Mouse (Mus musculus): Measurements from ENCODE around the gene Adcyap1r1. TPM values are rescaled to one million over a fixed set of nuclear protein-coding genes. Genes with fewer than 3 reads are reported as not detected.

Gene Adcyap1r1
- total and polyA plus RNA-seq, 3 experiments, result not detected

DNA sequence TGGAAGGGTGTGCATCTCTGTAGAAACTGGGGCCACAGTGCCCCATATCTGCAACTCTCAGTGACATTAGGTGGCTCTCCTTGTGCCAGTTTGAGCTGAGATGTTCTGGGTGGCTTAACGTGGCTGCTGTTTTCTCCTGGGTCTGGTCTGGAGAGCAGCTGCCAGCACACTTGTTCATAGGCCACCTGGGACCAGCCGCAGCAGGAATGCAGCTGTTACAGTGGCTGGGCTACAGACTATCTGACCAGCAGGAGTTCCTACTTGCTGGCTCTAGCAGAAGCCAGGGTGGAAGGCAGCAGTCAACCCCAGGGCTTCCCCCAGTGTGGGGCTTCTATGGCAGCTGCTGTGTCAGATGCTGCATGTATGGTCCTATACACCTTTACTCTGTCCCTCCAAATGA, 9.9 kb downstream of the Adcyap1r1 start:
- Histone ChIP-seq H3K4me3 (ENCODE audit: control insufficient read depth in 1 of 2, insufficient read depth in 1 of 2, low read depth in 2 of 2, low read length in 2 of 2) (no peak overlapping the region), H3K27ac (ENCODE audit: control insufficient read depth, low read depth, low read length) (no peak overlapping the region), H3K9ac (ENCODE audit: control insufficient read depth, low read depth, low read length, poor library complexity, severe bottlenecking) (no peak overlapping the region), H3K36me3 (ENCODE audit: control insufficient read depth in 1 of 2, insufficient read depth in 2 of 2, low read length in 2 of 2) (no peaks in the 10 kb centered on the region), H3K4me1 (ENCODE audit: control insufficient read depth in 1 of 2, insufficient read depth in 2 of 2, low read length in 2 of 2) (no peaks in the 10 kb centered on the region), H3K27me3 (ENCODE audit: control insufficient read depth in 1 of 2, insufficient read depth in 2 of 2, low read length in 2 of 2) (no peaks in the 10 kb centered on the region), H3K9me3 (replicated peaks; ENCODE audit: insufficient read depth, low read length) (no peaks in the 10 kb centered on the region), H3K79me2 (ENCODE audit: control insufficient read depth, insufficient read depth, low read length, poor library complexity) (no peaks in the 10 kb centered on the region)
- TF ChIP-seq CHD1 (IDR thresholded peaks at IDR 0.05; ENCODE audit: low read depth, low read length) (no peak), CTCF (IDR thresholded peaks at IDR 0.05 in 2 of 3, conservative IDR thresholded peaks at IDR 0.05 in 1 of 3; ENCODE audit: control insufficient read depth in 1 of 3, insufficient read depth in 1 of 3, low read depth in 2 of 3, low read length in 3 of 3, poor library complexity in 1 of 3, severe bottlenecking in 1 of 3) (no peak), POLR2AphosphoS2 (IDR thresholded peaks at IDR 0.05; ENCODE audit: low read length) (no peak)
- DNase-seq (ENCODE audit: low read depth, low spot score), result no peak

DNA sequence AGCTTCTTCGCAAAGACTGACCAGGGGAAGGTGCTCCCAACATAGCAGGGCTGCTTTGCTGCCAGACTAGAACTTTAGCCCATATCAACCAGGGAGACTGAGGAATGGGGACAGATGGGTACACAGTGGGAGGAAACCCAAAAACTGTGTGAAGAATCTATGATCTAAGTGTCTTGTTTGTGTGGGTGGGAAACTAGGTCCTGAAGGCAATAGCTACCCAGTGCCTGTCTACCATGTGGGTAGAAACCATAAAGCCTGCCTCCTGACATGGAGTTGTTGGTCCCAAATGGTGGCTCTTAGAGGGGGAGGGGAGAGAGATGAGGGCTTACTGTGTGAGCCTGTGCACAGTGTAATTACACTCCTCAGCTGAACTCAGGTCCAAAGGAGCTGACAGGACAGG, 10.6 kb downstream of the Adcyap1r1 start:
- H3K9me3 ChIP-seq (replicated peaks; ENCODE audit: insufficient read depth, low read length), result no peaks in the 10 kb centered on the region
- no peak for DNase-seq (ENCODE audit: low read depth, low spot score)
- no peaks in the 10 kb centered on the region for H3K27me3 ChIP-seq (ENCODE audit: control insufficient read depth in 1 of 2, insufficient read depth in 2 of 2, low read length in 2 of 2)
- no peak overlapping the region for H3K27ac ChIP-seq (ENCODE audit: control insufficient read depth, low read depth, low read length)
- no peak overlapping the region for H3K4me3 ChIP-seq (ENCODE audit: control insufficient read depth in 1 of 2, insufficient read depth in 1 of 2, low read depth in 2 of 2, low read length in 2 of 2)
- H3K4me1 ChIP-seq (ENCODE audit: control insufficient read depth in 1 of 2, insufficient read depth in 2 of 2, low read length in 2 of 2), result no peaks in the 10 kb centered on the region
- TF ChIP-seq MAZ (IDR thresholded peaks at IDR 0.05; ENCODE audit: low read depth, low read length) (no peak), MXI1 (IDR thresholded peaks at IDR 0.05; ENCODE audit: low read depth, low read length) (no peak), ELF1 (IDR thresholded peaks at IDR 0.05; ENCODE audit: low read depth, low read length) (no peak), UBTF (IDR thresholded peaks at IDR 0.05; ENCODE audit: borderline replicate concordance, insufficient read depth, low read depth, low read length) (no peak), POLR2AphosphoS2 (IDR thresholded peaks at IDR 0.05; ENCODE audit: low read length) (no peak), USF1 (IDR thresholded peaks at IDR 0.05; ENCODE audit: low read depth, low read length) (no peak), ZKSCAN1 (IDR thresholded peaks at IDR 0.05; ENCODE audit: low read depth, low read length) (no peak), CHD1 (IDR thresholded peaks at IDR 0.05; ENCODE audit: low read depth, low read length) (no peak), TBP (IDR thresholded peaks at IDR 0.05; ENCODE audit: low read depth, low read length) (no peak), KAT2A (conservative IDR thresholded peaks at IDR 0.05; ENCODE audit: low read depth, low read length) (no peak), NRF1 (IDR thresholded peaks at IDR 0.05; ENCODE audit: insufficient read depth, low read depth, low read length, poor library complexity, severe bottlenecking) (no peak), ZMIZ1 (IDR thresholded peaks at IDR 0.05; ENCODE audit: low read depth, low read length) (no peak), SIN3A (IDR thresholded peaks at IDR 0.05; ENCODE audit: low read length) (no peak)
- H3K9ac ChIP-seq (ENCODE audit: control insufficient read depth, low read depth, low read length, poor library complexity, severe bottlenecking), result no peak overlapping the region
- H3K36me3 ChIP-seq (ENCODE audit: control insufficient read depth in 1 of 2, insufficient read depth in 2 of 2, low read length in 2 of 2), result no peaks in the 10 kb centered on the region
- H3K79me2 ChIP-seq (ENCODE audit: control insufficient read depth, insufficient read depth, low read length, poor library complexity), result no peaks in the 10 kb centered on the region

DNA sequence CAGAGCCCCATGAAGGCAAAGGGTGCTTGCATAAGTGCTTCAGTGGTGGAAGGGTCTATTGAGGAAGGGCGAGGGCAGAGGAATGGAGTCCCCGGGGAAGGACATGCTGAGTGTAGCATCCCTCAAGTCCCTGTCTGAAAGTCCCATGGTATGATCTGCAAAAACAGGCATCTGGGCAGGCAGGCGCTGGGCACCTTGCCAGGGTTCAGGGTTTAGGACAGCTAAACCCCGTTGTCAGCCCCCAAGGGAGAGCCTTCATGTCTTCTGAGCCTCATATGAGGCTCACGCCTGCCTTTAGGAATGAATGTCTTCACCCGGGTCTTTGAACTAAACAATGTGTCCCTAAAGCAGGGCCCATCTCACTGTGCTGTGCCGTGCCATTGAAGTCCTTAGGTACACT, 12.2 kb downstream of the Adcyap1r1 start:
- DNase-seq (ENCODE audit: low read depth, low spot score), result no peak
- Histone ChIP-seq H3K9me3 (replicated peaks; ENCODE audit: insufficient read depth, low read length) (no peaks in the 10 kb centered on the region), H3K9ac (ENCODE audit: control insufficient read depth, low read depth, low read length, poor library complexity, severe bottlenecking) (no peak overlapping the region), H3K27ac (ENCODE audit: control insufficient read depth, low read depth, low read length) (no peak overlapping the region), H3K79me2 (ENCODE audit: control insufficient read depth, insufficient read depth, low read length, poor library complexity) (no peaks in the 10 kb centered on the region), H3K27me3 (ENCODE audit: control insufficient read depth in 1 of 2, insufficient read depth in 2 of 2, low read length in 2 of 2) (no peaks in the 10 kb centered on the region), H3K4me3 (ENCODE audit: control insufficient read depth in 1 of 2, insufficient read depth in 1 of 2, low read depth in 2 of 2, low read length in 2 of 2) (no peak overlapping the region), H3K4me1 (ENCODE audit: control insufficient read depth in 1 of 2, insufficient read depth in 2 of 2, low read length in 2 of 2) (no peaks in the 10 kb centered on the region), H3K36me3 (ENCODE audit: control insufficient read depth in 1 of 2, insufficient read depth in 2 of 2, low read length in 2 of 2) (no peaks in the 10 kb centered on the region)
- TF ChIP-seq MEF2A (IDR thresholded peaks at IDR 0.05; ENCODE audit: extremely low read depth, insufficient replicate concordance, low read depth, low read length, poor library complexity, severe bottlenecking) (no peak), KAT2A (conservative IDR thresholded peaks at IDR 0.05; ENCODE audit: low read depth, low read length) (no peak), HCFC1 (IDR thresholded peaks at IDR 0.05; ENCODE audit: low read depth, low read length) (no peak), UBTF (IDR thresholded peaks at IDR 0.05; ENCODE audit: borderline replicate concordance, insufficient read depth, low read depth, low read length) (no peak), E2F4 (IDR thresholded peaks at IDR 0.05; ENCODE audit: borderline replicate concordance, low read depth, low read length) (no peak), EP300 (IDR thresholded peaks at IDR 0.05; ENCODE audit: low read depth in 1 of 2, low read length in 2 of 2) (no peak), MAX (IDR thresholded peaks at IDR 0.05; ENCODE audit: low read length) (no peak), SIN3A (IDR thresholded peaks at IDR 0.05; ENCODE audit: low read length) (no peak), ZNF384 (IDR thresholded peaks at IDR 0.05; ENCODE audit: low read depth, low read length) (no peak), ZKSCAN1 (IDR thresholded peaks at IDR 0.05; ENCODE audit: low read depth, low read length) (no peak)
